Mouse (Mus musculus) CD4-positive, CD25-positive, alpha-beta regulatory T cell, adult 2 months (primary cell): ENCODE measurements around the gene Plin4.

ENCODE experiments used
- DNase-seq: peaks from one replicate; pipeline ENCODE4 v3.0.0-alpha.2; 2012; ENCODE audit warnings: low read depth, low spot score

Plin4 gene

GRCm38 (mm10) chr17:56109219-56110051 is at the start of gene Plin4:
Plin4 (minus strand) TSS chr17:56109803.
- no peak for DNase-seq

- no peak for DNase-seq
Observed at GRCm38 (mm10) chr17:56153643-56154042, 44.0 kb upstream of the Plin4 start.

GRCm38 (mm10) chr17:56149897-56150296 is 40.3 kb upstream of the Plin4 start:
- no peak for DNase-seq

- DNase-seq, result no peak
Observed at GRCm38 (mm10) chr17:56148790-56149618, 39.4 kb upstream of the Plin4 start.

- DNase-seq, result no peak
Observed at GRCm38 (mm10) chr17:56148280-56148679, 38.7 kb upstream of the Plin4 start.

GRCm38 (mm10) chr17:56147420-56147819 is 37.8 kb upstream of the Plin4 start:
- DNase-seq, result no peak

GRCm38 (mm10) chr17:56146131-56146530 is 36.5 kb upstream of the Plin4 start:
- no peak for DNase-seq

- no peak for DNase-seq
Observed at GRCm38 (mm10) chr17:56144546-56144945, 34.9 kb upstream of the Plin4 start.

- DNase-seq, result no peak
Observed at GRCm38 (mm10) chr17:56141702-56142605, 32.4 kb upstream of the Plin4 start.

GRCm38 (mm10) chr17:56139858-56140595 is 30.4 kb upstream of the Plin4 start, which contains the start of gene Sema6b:
Sema6b (minus strand) TSS chr17:56140343.
- peak; percentile 54 for DNase-seq

GRCm38 (mm10) chr17:56139355-56139754 is 29.8 kb upstream of the Plin4 start:
- DNase-seq, result no peak

- no peak for DNase-seq
Observed at GRCm38 (mm10) chr17:56137839-56138613, 28.4 kb upstream of the Plin4 start.

GRCm38 (mm10) chr17:56136558-56136957 is 27.0 kb upstream of the Plin4 start:
- DNase-seq, result no peak

- peak; percentile 89 for DNase-seq
Observed at GRCm38 (mm10) chr17:56134463-56134971, 24.9 kb upstream of the Plin4 start.

GRCm38 (mm10) chr17:56133457-56134363 is 24.1 kb upstream of the Plin4 start:
- peak; percentile 51 for DNase-seq

GRCm38 (mm10) chr17:56132661-56133060 is 23.1 kb upstream of the Plin4 start:
- DNase-seq, result peak; percentile 86

- DNase-seq, result peak; percentile 88
Observed at GRCm38 (mm10) chr17:56131814-56132213, 22.2 kb upstream of the Plin4 start.

- DNase-seq, result no peak
Observed at GRCm38 (mm10) chr17:56131136-56131535, 21.5 kb upstream of the Plin4 start.

- no peak for DNase-seq
Observed at GRCm38 (mm10) chr17:56128246-56128645, 18.6 kb upstream of the Plin4 start.
